Mouse (Mus musculus): ENCODE measurements around the gene Ehmt1. TPM values are rescaled to one million over a fixed set of nuclear protein-coding genes. Genes with fewer than 3 reads are reported as not detected.
A peak's percentile ranks its signal among the peaks of the same experiment; 100 is the strongest.

The Ehmt1 gene
- polyA plus RNA-seq, 1 experiment from 2014 or later: 141 TPM

- H3K27ac ChIP-seq (replicated peaks): no peak overlapping the region
- no peaks in the 10 kb centered on the region for H3K36me3 ChIP-seq
- peaks cover 5% of the 10 kb centered on the region for H3K4me1 ChIP-seq
- no peak overlapping the region for H3K4me2 ChIP-seq (replicated peaks)
- H3K4me3 ChIP-seq: no peak overlapping the region
- WGBS: 92% methylated on average over 5 of the region's 5 CpGs
- ATAC-seq (ENCODE audit: low FRiP score, low read depth): no peak
- no peaks in the 10 kb centered on the region for H3K9me3 ChIP-seq
- peaks cover 13% of the 10 kb centered on the region for H3K27me3 ChIP-seq
- no peak overlapping the region for H3K9ac ChIP-seq (replicated peaks)
Observed at GRCm38 (mm10) chr2:24929593-24929992, 10.2 kb upstream of the Ehmt1 start.

GRCm38 (mm10) chr2:24929119-24929518, 9.7 kb upstream of the Ehmt1 start:
- Histone ChIP-seq H3K9ac (replicated peaks) (no peak overlapping the region), H3K27me3 (peaks cover 8% of the 10 kb centered on the region), H3K4me1 (peaks cover under 1% of the 10 kb centered on the region; the same call in 1 of the 2 replicates), H3K9me3 (no peaks in the 10 kb centered on the region), H3K36me3 (no peaks in the 10 kb centered on the region), H3K27ac (replicated peaks) (no peak overlapping the region), H3K4me3 (no peak overlapping the region), H3K4me2 (replicated peaks) (no peak overlapping the region)
- WGBS: 63% methylated on average over 2 of the region's 2 CpGs
- no peak for ATAC-seq (ENCODE audit: low FRiP score, low read depth)

GRCm38 (mm10) chr2:24927810-24928479, 8.5 kb upstream of the Ehmt1 start:
- no peaks in the 10 kb centered on the region for H3K4me1 ChIP-seq
- no peak for ATAC-seq (ENCODE audit: low FRiP score, low read depth)
- no peak overlapping the region for H3K9ac ChIP-seq (replicated peaks)
- no peaks in the 10 kb centered on the region for H3K36me3 ChIP-seq
- no peaks in the 10 kb centered on the region for H3K9me3 ChIP-seq
- H3K27me3 ChIP-seq: no peaks in the 10 kb centered on the region
- WGBS: 66% methylated on average over 4 of the region's 4 CpGs
- no peak overlapping the region for H3K4me2 ChIP-seq (replicated peaks)
- H3K4me3 ChIP-seq: no peak overlapping the region
- no peak overlapping the region for H3K27ac ChIP-seq (replicated peaks)

- H3K4me2 ChIP-seq (replicated peaks): no peak overlapping the region
- no peaks in the 10 kb centered on the region for H3K36me3 ChIP-seq
- no peak overlapping the region for H3K27ac ChIP-seq (replicated peaks)
- H3K9ac ChIP-seq (replicated peaks): no peak overlapping the region
- 80% methylated on average over 7 of the region's 7 CpGs for WGBS
- H3K4me1 ChIP-seq: no peaks in the 10 kb centered on the region
- H3K4me3 ChIP-seq: no peak overlapping the region
- H3K27me3 ChIP-seq: no peaks in the 10 kb centered on the region
- no peak for ATAC-seq (ENCODE audit: low FRiP score, low read depth)
- H3K9me3 ChIP-seq: no peaks in the 10 kb centered on the region
Observed at GRCm38 (mm10) chr2:24926965-24927358, 7.5 kb upstream of the Ehmt1 start.

GRCm38 (mm10) chr2:24926345-24926964, 7.0 kb upstream of the Ehmt1 start:
- H3K4me2 ChIP-seq (replicated peaks): no peak overlapping the region
- no peak overlapping the region for H3K27ac ChIP-seq (replicated peaks)
- ATAC-seq (ENCODE audit: low FRiP score, low read depth): no peak
- no peaks in the 10 kb centered on the region for H3K27me3 ChIP-seq
- 90% methylated on average over 9 of the region's 9 CpGs for WGBS
- no peaks in the 10 kb centered on the region for H3K36me3 ChIP-seq
- no peak overlapping the region for H3K9ac ChIP-seq (replicated peaks)
- no peaks in the 10 kb centered on the region for H3K4me1 ChIP-seq
- H3K9me3 ChIP-seq: no peaks in the 10 kb centered on the region
- H3K4me3 ChIP-seq: no peak overlapping the region

GRCm38 (mm10) chr2:24925284-24925683, 5.9 kb upstream of the Ehmt1 start:
- ATAC-seq (ENCODE audit: low FRiP score, low read depth): no peak
- H3K9ac ChIP-seq (replicated peaks): no peak overlapping the region
- no peaks in the 10 kb centered on the region for H3K4me1 ChIP-seq
- no peaks in the 10 kb centered on the region for H3K9me3 ChIP-seq
- H3K4me3 ChIP-seq: no peak overlapping the region
- H3K27ac ChIP-seq (replicated peaks): no peak overlapping the region
- no peaks in the 10 kb centered on the region for H3K36me3 ChIP-seq
- no peaks in the 10 kb centered on the region for H3K27me3 ChIP-seq
- H3K4me2 ChIP-seq (replicated peaks): no peak overlapping the region
- 87% methylated on average over 8 of the region's 8 CpGs for WGBS

GRCm38 (mm10) chr2:24923561-24923960, 4.1 kb upstream of the Ehmt1 start:
- Histone ChIP-seq H3K4me1 (no peaks in the 10 kb centered on the region), H3K4me3 (no peak overlapping the region), H3K27me3 (no peaks in the 10 kb centered on the region), H3K27ac (replicated peaks) (no peak overlapping the region), H3K4me2 (replicated peaks) (no peak overlapping the region), H3K9me3 (no peaks in the 10 kb centered on the region), H3K9ac (replicated peaks) (no peak overlapping the region), H3K36me3 (no peaks in the 10 kb centered on the region)
- no peak for ATAC-seq (ENCODE audit: low FRiP score, low read depth)
- WGBS: 52% methylated on average over 2 of the region's 2 CpGs

GRCm38 (mm10) chr2:24919839-24920175, 393 bp upstream of the Ehmt1 start:
- WGBS: 11% methylated on average over 8 of the region's 8 CpGs
- H3K4me1 ChIP-seq: peaks cover 10% of the 10 kb centered on the region
- H3K36me3 ChIP-seq: no peaks in the 10 kb centered on the region
- peak overlapping the region; percentile 99 for H3K9ac ChIP-seq (replicated peaks)
- H3K27ac ChIP-seq (replicated peaks): peak overlapping the region; percentile 98
- H3K4me2 ChIP-seq (replicated peaks): peak overlapping the region; percentile 61
- peak; percentile 66; the same call in 1 of the 2 replicates for ATAC-seq (ENCODE audit: low FRiP score, low read depth)
- H3K4me3 ChIP-seq: peak overlapping the region; percentile 98
- H3K9me3 ChIP-seq: no peaks in the 10 kb centered on the region
- H3K27me3 ChIP-seq: no peaks in the 10 kb centered on the region

- no peak overlapping the region for H3K4me2 ChIP-seq (replicated peaks)
- no peaks in the 10 kb centered on the region for H3K9me3 ChIP-seq
- H3K27ac ChIP-seq (replicated peaks): no peak overlapping the region
- 94% methylated on average over 3 of the region's 3 CpGs for WGBS
- H3K27me3 ChIP-seq: no peaks in the 10 kb centered on the region
- no peak overlapping the region for H3K4me3 ChIP-seq
- no peak for ATAC-seq (ENCODE audit: low FRiP score, low read depth)
- H3K4me1 ChIP-seq: peaks cover 10% of the 10 kb centered on the region
- H3K36me3 ChIP-seq: peaks cover 8% of the 10 kb centered on the region; the same call in 1 of the 2 replicates
- H3K9ac ChIP-seq (replicated peaks): no peak overlapping the region
Observed at GRCm38 (mm10) chr2:24914762-24915161, 4.7 kb downstream of the Ehmt1 start.

GRCm38 (mm10) chr2:24912589-24912988, 6.8 kb downstream of the Ehmt1 start:
- Histone ChIP-seq H3K4me1 (peaks cover 6% of the 10 kb centered on the region), H3K36me3 (peaks cover 8% of the 10 kb centered on the region; the same call in 1 of the 2 replicates), H3K4me3 (no peak overlapping the region), H3K9ac (replicated peaks) (no peak overlapping the region), H3K9me3 (no peaks in the 10 kb centered on the region), H3K27ac (replicated peaks) (no peak overlapping the region), H3K4me2 (replicated peaks) (no peak overlapping the region), H3K27me3 (no peaks in the 10 kb centered on the region)
- ATAC-seq (ENCODE audit: low FRiP score, low read depth): no peak

GRCm38 (mm10) chr2:24912189-24912588, 7.2 kb downstream of the Ehmt1 start:
- H3K4me2 ChIP-seq (replicated peaks): no peak overlapping the region
- no peak overlapping the region for H3K4me3 ChIP-seq
- 95% methylated on average over 4 of the region's 4 CpGs for WGBS
- peaks cover 2% of the 10 kb centered on the region for H3K4me1 ChIP-seq
- no peaks in the 10 kb centered on the region for H3K9me3 ChIP-seq
- no peaks in the 10 kb centered on the region for H3K27me3 ChIP-seq
- H3K27ac ChIP-seq (replicated peaks): no peak overlapping the region
- H3K36me3 ChIP-seq: peaks cover 8% of the 10 kb centered on the region; the same call in 1 of the 2 replicates
- no peak overlapping the region for H3K9ac ChIP-seq (replicated peaks)
- ATAC-seq (ENCODE audit: low FRiP score, low read depth): no peak

GRCm38 (mm10) chr2:24910481-24910880, 8.9 kb downstream of the Ehmt1 start:
- H3K4me1 ChIP-seq: peaks cover 17% of the 10 kb centered on the region
- 97% methylated on average over 4 of the region's 4 CpGs for WGBS
- H3K4me2 ChIP-seq (replicated peaks): no peak overlapping the region
- no peak overlapping the region for H3K4me3 ChIP-seq
- no peak for ATAC-seq (ENCODE audit: low FRiP score, low read depth)
- H3K27ac ChIP-seq (replicated peaks): no peak overlapping the region
- H3K9ac ChIP-seq (replicated peaks): no peak overlapping the region
- no peaks in the 10 kb centered on the region for H3K9me3 ChIP-seq
- H3K27me3 ChIP-seq: no peaks in the 10 kb centered on the region
- H3K36me3 ChIP-seq: peaks cover 8% of the 10 kb centered on the region; the same call in 1 of the 2 replicates
